17 mouse cellular contexts compared by ENCODE assay signal in the genomic region with DNA sequence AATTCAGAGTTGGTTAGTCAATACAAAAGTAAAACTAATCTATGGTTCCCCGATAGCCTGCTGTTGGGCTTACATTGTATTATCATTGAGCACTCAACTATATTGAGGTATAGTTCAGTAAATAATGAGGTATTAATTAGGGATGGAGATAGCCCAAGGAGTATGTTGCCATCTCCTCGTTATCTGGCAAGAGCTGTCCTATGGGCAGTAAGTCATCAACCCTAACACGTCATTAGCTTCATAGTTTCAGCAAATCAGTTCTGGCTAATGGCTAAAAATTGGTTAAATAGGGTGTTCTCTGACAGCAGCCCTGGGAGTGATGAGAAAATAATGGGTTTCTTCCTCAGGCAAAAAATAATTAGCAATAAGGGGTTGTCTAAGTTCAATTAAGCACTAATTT.
"Had no signal": no experiment of that assay in that cellular context is flagged by ENCODE, and none has a peak within 500 bp of the region (broad histone marks: within the 10 kb centered on the region; RNA-seq: fewer than 3 reads in every experiment).

No protein-coding gene starts in this region.

- H3K27ac ChIP-seq: kidney, embryonic 15.5 days; left cerebral cortex, adult 2 months; liver, embryonic 13.5 days; lung, embryonic 15.5 days; stomach, embryonic 15.5 days had no signal

- H3K4me1 ChIP-seq: kidney, embryonic 15.5 days; liver, embryonic 13.5 days; lung, embryonic 15.5 days; megakaryocyte, embryonic 14.5 days; stomach, embryonic 15.5 days had no signal

- H3K9ac ChIP-seq: kidney, embryonic 15.5 days; liver, embryonic 13.5 days; lung, embryonic 15.5 days; stomach, embryonic 15.5 days had no signal

- H3K4me3 ChIP-seq: kidney, embryonic 15.5 days; left cerebral cortex, adult 2 months; liver, embryonic 13.5 days; lung, embryonic 15.5 days; megakaryocyte, embryonic 14.5 days; stomach, embryonic 15.5 days had no signal

- H3K4me2 ChIP-seq: kidney, embryonic 15.5 days; liver, embryonic 13.5 days; lung, embryonic 15.5 days; midbrain, embryonic 11.5 days; stomach, embryonic 15.5 days had no signal

- H3K9me3 ChIP-seq: kidney, embryonic 15.5 days; liver, embryonic 13.5 days; lung, embryonic 15.5 days; megakaryocyte, embryonic 14.5 days; stomach, embryonic 15.5 days had no signal

- H3K27me3 ChIP-seq: kidney, embryonic 15.5 days; liver, embryonic 13.5 days; lung, embryonic 15.5 days; megakaryocyte, embryonic 14.5 days; stomach, embryonic 15.5 days had no signal

- DNase-seq: kidney, adult 11 months; kidney, adult 8-10 months; kidney, postnatal 10 days; kidney, postnatal 36 days; layer of hippocampus, postnatal 36 days; liver, embryonic 13.5 days; lung, postnatal 10 days; lung, postnatal 36 days; right cerebral cortex, postnatal 25 days; spleen, adult 18-20 months; thymus, postnatal 25 days had no signal

- H3K36me3 ChIP-seq: kidney, embryonic 15.5 days; liver, embryonic 13.5 days; lung, embryonic 15.5 days; stomach, embryonic 15.5 days had no signal
